Mouse (Mus musculus) layer of hippocampus, adult 9-10 months (tissue): ENCODE results near the gene Gm10600.
"Not testable (repeated sequence)": the region's sequence is repeated elsewhere in the genome, so short reads cannot be mapped to it uniquely, and the experiment has no call there.

ENCODE experiments used
- DNase-seq: peaks from one replicate; pipeline ENCODE4 v3.0.0; 2022; ENCODE audit warnings: low spot score

The Gm10600 gene

DNA sequence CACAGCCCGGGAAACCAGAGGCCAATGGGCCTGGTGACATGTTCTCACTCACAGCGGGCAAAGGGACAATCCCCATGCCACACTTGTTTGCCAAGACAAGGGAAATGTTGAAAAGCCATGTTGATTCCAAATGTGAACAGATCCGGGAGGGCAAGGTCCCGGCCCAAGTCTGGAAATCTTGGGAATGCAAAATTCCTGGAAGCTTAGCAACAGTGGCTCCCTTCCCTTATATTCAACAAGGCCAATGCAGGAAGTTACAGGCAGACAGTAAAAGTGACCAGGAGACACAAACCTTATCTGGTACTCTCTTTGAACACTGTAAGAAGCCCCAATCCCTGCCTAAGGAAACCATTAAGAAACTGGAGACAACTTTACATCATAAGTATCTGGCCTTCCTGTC lies at the start of gene Gm10600:
Gm10600 (plus strand) TSS at position 301 of the 400 bp plus-strand sequence.
- DNase-seq = not testable (repeated sequence)

GRCm38 (mm10) chr4:42255467-42255866 lies 15.0 kb downstream of the Gm10600 start, which contains the start of gene Ccl21b:
Ccl21b (plus strand) TSS chr4:42255767.
- DNase-seq = not testable (repeated sequence)
